Mouse (Mus musculus) limb, embryonic 15.5 days (tissue): ENCODE data around the gene Aif1l. TPM values are rescaled to one million over a fixed set of nuclear protein-coding genes. Genes with fewer than 3 reads are reported as not detected.

ENCODE experiments used
- ATAC-seq: fragments of 200-750 bp; cut with Nextera tagmentation; 2 replicates; pipeline ENCODE4 v1.8.0; 2017; ENCODE audit warnings: low read depth, moderate TSS enrichment; ENCODE audit not compliant: insufficient number of reproducible peaks, low FRiP score, low TSS enrichment
- H3K27ac ChIP-seq: fragments of 300-500 bp; sonication (generic); 2 replicates; pipeline ENCODE4 v1.5.1; 2015; ENCODE audit warnings: moderate library complexity, mild to moderate bottlenecking, inconsistent platforms
- H3K27me3 ChIP-seq: fragments of 300-500 bp; sonication (generic); 2 replicates; pipeline ENCODE4 v1.6.1; 2015; ENCODE audit warnings: inconsistent platforms
- H3K36me3 ChIP-seq: fragments of 300-500 bp; sonication (generic); 2 replicates; pipeline ENCODE4 v1.6.1; 2015; ENCODE audit warnings: inconsistent platforms
- H3K4me1 ChIP-seq: fragments of 300-500 bp; sonication (generic); 2 replicates; pipeline ENCODE4 v1.6.1; 2015; ENCODE audit warnings: inconsistent platforms
- H3K4me2 ChIP-seq: fragments of 300-500 bp; sonication (generic); 2 replicates; pipeline ENCODE4 v1.6.1; 2015; ENCODE audit warnings: mild to moderate bottlenecking, inconsistent platforms
- H3K4me3 ChIP-seq: fragments of 300-500 bp; sonication (generic); 2 replicates; pipeline ENCODE4 v1.5.1; 2015; ENCODE audit warnings: mild to moderate bottlenecking, inconsistent platforms
- H3K9ac ChIP-seq: fragments of 300-500 bp; sonication (generic); 2 replicates; pipeline ENCODE4 v1.6.1; 2015; ENCODE audit warnings: inconsistent platforms
- H3K9me3 ChIP-seq: fragments of 300-500 bp; sonication (generic); 2 replicates; pipeline ENCODE4 v1.6.1; 2016; ENCODE audit warnings: inconsistent platforms
- WGBS: fragments of 180-500 bp; shearing (Covaris S2); methylation state at CpG from one replicate; pipeline ENCODE4 v1.1.7; 2015; 5-methylcytosine and 5-hydroxymethylcytosine counted together
- polyA plus RNA-seq: library from polyadenylated mRNA; unstranded; fragments of >200 nt; fragmentation: Nextera tagmentation; extraction: Ambion mirVana; gene quantifications from 2 replicates; pipeline ENCODE4 v1.2.1, GENCODE M21; 2015

Aif1l gene
- polyA plus RNA-seq, 1 experiment from 2014 or later, result 28.3 TPM

GRCm38 (mm10) chr2:31974141-31974808, 24.3 kb downstream of the Aif1l start, which contains the start of gene Nup214:
TSS of gene Nup214 (plus strand) at chr2:31974436.
- H3K36me3 ChIP-seq, result peaks cover 50% of the 10 kb centered on the region
- H3K4me2 ChIP-seq, result peak within 1 kb of the TSS; percentile 82
- H3K9ac ChIP-seq, result peak within 1 kb of the TSS; percentile 94
- peak within 1 kb of the TSS; percentile 78 for H3K27ac ChIP-seq
- H3K4me1 ChIP-seq, result peaks cover 18% of the 10 kb centered on the region
- H3K9me3 ChIP-seq, result no peaks in the 10 kb centered on the region
- peak; percentile 98 for ATAC-seq
- peak within 1 kb of the TSS; percentile 96 for H3K4me3 ChIP-seq
- WGBS, result under 1% methylated on average over 60 of the region's 60 CpGs
- no peaks in the 10 kb centered on the region for H3K27me3 ChIP-seq

- peak overlapping the region; percentile 96 for H3K4me3 ChIP-seq
- H3K9me3 ChIP-seq, result no peaks in the 10 kb centered on the region
- 9% methylated on average over 13 of the region's 13 CpGs for WGBS
- peak overlapping the region; percentile 78 for H3K27ac ChIP-seq
- no peak for ATAC-seq
- H3K4me2 ChIP-seq, result peak overlapping the region; percentile 82
- H3K36me3 ChIP-seq, result peaks cover 53% of the 10 kb centered on the region
- peaks cover 18% of the 10 kb centered on the region for H3K4me1 ChIP-seq
- H3K9ac ChIP-seq, result peak overlapping the region; percentile 94
- no peaks in the 10 kb centered on the region for H3K27me3 ChIP-seq
These were observed 25.0 kb downstream of the Aif1l start for GRCm38 (mm10) chr2:31974809-31975371.

GRCm38 (mm10) chr2:31987774-31988173, 37.8 kb downstream of the Aif1l start:
- 97% methylated on average over 1 of the region's 1 CpGs for WGBS
- no peaks in the 10 kb centered on the region for H3K27me3 ChIP-seq
- no peaks in the 10 kb centered on the region for H3K9me3 ChIP-seq
- no peak overlapping the region for H3K9ac ChIP-seq
- no peak overlapping the region for H3K4me3 ChIP-seq
- H3K4me2 ChIP-seq, result no peak overlapping the region
- no peaks in the 10 kb centered on the region for H3K4me1 ChIP-seq
- no peak overlapping the region for H3K27ac ChIP-seq
- peaks cover 96% of the 10 kb centered on the region for H3K36me3 ChIP-seq
- no peak for ATAC-seq

- H3K9ac ChIP-seq, result no peak overlapping the region
- no peak overlapping the region for H3K4me2 ChIP-seq
- H3K27ac ChIP-seq, result no peak overlapping the region
- H3K36me3 ChIP-seq, result peaks cover 93% of the 10 kb centered on the region
- H3K27me3 ChIP-seq, result no peaks in the 10 kb centered on the region
- 95% methylated on average over 4 of the region's 4 CpGs for WGBS
- H3K9me3 ChIP-seq, result no peaks in the 10 kb centered on the region
- no peak overlapping the region for H3K4me3 ChIP-seq
- ATAC-seq, result no peak
- no peaks in the 10 kb centered on the region for H3K4me1 ChIP-seq
These were observed 41.0 kb downstream of the Aif1l start for GRCm38 (mm10) chr2:31990961-31991360.

GRCm38 (mm10) chr2:31994896-31995295, 45.0 kb downstream of the Aif1l start:
- peaks cover 93% of the 10 kb centered on the region for H3K36me3 ChIP-seq
- ATAC-seq, result no peak
- 90% methylated on average over 9 of the region's 9 CpGs for WGBS

GRCm38 (mm10) chr2:31996060-31996459, 46.1 kb downstream of the Aif1l start:
- WGBS, result 94% methylated on average over 13 of the region's 13 CpGs
- no peak for ATAC-seq
- Histone ChIP-seq H3K9ac (no peak overlapping the region), H3K4me3 (no peak overlapping the region), H3K9me3 (no peaks in the 10 kb centered on the region), H3K27ac (no peak overlapping the region), H3K36me3 (peaks cover 91% of the 10 kb centered on the region), H3K4me2 (no peak overlapping the region), H3K27me3 (no peaks in the 10 kb centered on the region), H3K4me1 (no peaks in the 10 kb centered on the region)

More at GRCm38 (mm10) chr2:31994896-31995295, 45.0 kb downstream of the Aif1l start:
- Histone ChIP-seq H3K9ac (no peak overlapping the region), H3K4me3 (no peak overlapping the region), H3K4me1 (no peaks in the 10 kb centered on the region), H3K4me2 (no peak overlapping the region), H3K27me3 (no peaks in the 10 kb centered on the region), H3K27ac (no peak overlapping the region), H3K9me3 (no peaks in the 10 kb centered on the region)

GRCm38 (mm10) chr2:31997539-31997938, 47.6 kb downstream of the Aif1l start:
- H3K9me3 ChIP-seq, result no peaks in the 10 kb centered on the region
- no peak overlapping the region for H3K27ac ChIP-seq
- H3K4me1 ChIP-seq, result no peaks in the 10 kb centered on the region
- H3K4me2 ChIP-seq, result no peak overlapping the region
- no peak overlapping the region for H3K4me3 ChIP-seq
- ATAC-seq, result no peak
- peaks cover 84% of the 10 kb centered on the region for H3K36me3 ChIP-seq
- 93% methylated on average over 5 of the region's 5 CpGs for WGBS
- no peaks in the 10 kb centered on the region for H3K27me3 ChIP-seq
- H3K9ac ChIP-seq, result no peak overlapping the region

GRCm38 (mm10) chr2:31998443-31998842, 48.5 kb downstream of the Aif1l start:
- no peaks in the 10 kb centered on the region for H3K27me3 ChIP-seq
- no peaks in the 10 kb centered on the region for H3K4me1 ChIP-seq
- H3K27ac ChIP-seq, result no peak overlapping the region
- 69% methylated on average over 2 of the region's 2 CpGs for WGBS
- peaks cover 84% of the 10 kb centered on the region for H3K36me3 ChIP-seq
- no peak for ATAC-seq
- H3K9ac ChIP-seq, result no peak overlapping the region
- no peaks in the 10 kb centered on the region for H3K9me3 ChIP-seq
- no peak overlapping the region for H3K4me2 ChIP-seq
- no peak overlapping the region for H3K4me3 ChIP-seq

- Histone ChIP-seq H3K4me3 (no peak overlapping the region), H3K36me3 (peaks cover 88% of the 10 kb centered on the region), H3K9ac (no peak overlapping the region), H3K4me2 (no peak overlapping the region), H3K27ac (no peak overlapping the region), H3K27me3 (no peaks in the 10 kb centered on the region), H3K9me3 (no peaks in the 10 kb centered on the region), H3K4me1 (no peaks in the 10 kb centered on the region)
- ATAC-seq, result no peak
- WGBS, result 89% methylated on average over 2 of the region's 2 CpGs
These were observed 58.4 kb downstream of the Aif1l start for GRCm38 (mm10) chr2:32008311-32008710.

- Histone ChIP-seq H3K27me3 (no peaks in the 10 kb centered on the region), H3K4me2 (no peak overlapping the region), H3K27ac (no peak overlapping the region), H3K9me3 (no peaks in the 10 kb centered on the region), H3K9ac (no peak overlapping the region), H3K4me1 (no peaks in the 10 kb centered on the region), H3K36me3 (peaks cover 88% of the 10 kb centered on the region), H3K4me3 (no peak overlapping the region)
- 88% methylated on average over 11 of the region's 11 CpGs for WGBS
- no peak for ATAC-seq
These were observed 58.8 kb downstream of the Aif1l start for GRCm38 (mm10) chr2:32008716-32009115.

- H3K9ac ChIP-seq, result no peak overlapping the region
- no peak for ATAC-seq
- H3K27ac ChIP-seq, result no peak overlapping the region
- H3K9me3 ChIP-seq, result no peaks in the 10 kb centered on the region
- 77% methylated on average over 4 of the region's 4 CpGs for WGBS
- no peak overlapping the region for H3K4me3 ChIP-seq
- H3K36me3 ChIP-seq, result peaks cover 92% of the 10 kb centered on the region
- no peak overlapping the region for H3K4me2 ChIP-seq
- H3K27me3 ChIP-seq, result no peaks in the 10 kb centered on the region
- H3K4me1 ChIP-seq, result no peaks in the 10 kb centered on the region
These were observed 69.8 kb downstream of the Aif1l start for GRCm38 (mm10) chr2:32019704-32020103.

GRCm38 (mm10) chr2:32020229-32020628, 70.3 kb downstream of the Aif1l start:
- no peaks in the 10 kb centered on the region for H3K27me3 ChIP-seq
- H3K9me3 ChIP-seq, result no peaks in the 10 kb centered on the region
- no peak overlapping the region for H3K4me2 ChIP-seq
- WGBS, result 91% methylated on average over 5 of the region's 5 CpGs
- H3K27ac ChIP-seq, result no peak overlapping the region
- no peaks in the 10 kb centered on the region for H3K4me1 ChIP-seq
- peaks cover 92% of the 10 kb centered on the region for H3K36me3 ChIP-seq
- H3K9ac ChIP-seq, result no peak overlapping the region
- H3K4me3 ChIP-seq, result no peak overlapping the region
- ATAC-seq, result no peak
